Mouse (Mus musculus) MEL (cell line): Measurements from ENCODE around the gene Pemt. TPM values are rescaled to one million over a fixed set of nuclear protein-coding genes. Genes with fewer than 3 reads are reported as not detected.

Experiments
- DNase-seq: peaks from one replicate; pipeline ENCODE4 v3.0.0; 2011; ENCODE audit warnings: low read depth, low spot score
- H3K27ac ChIP-seq: 2 replicates; pipeline ENCODE4 v1.5.1; 2012; ENCODE audit warnings: low read depth, mild to moderate bottlenecking, control low read depth, low read length, moderate library complexity; ENCODE audit not compliant: control insufficient read depth
- H3K27me3 ChIP-seq, 2 experiments: fragments of 150-350 bp in 1 of 2; sonication (generic) in 1 of 2; 2 replicates each; pipeline ENCODE4 v1.6.1; 2012; ENCODE audit warnings: low read length in 2 of 2, mild to moderate bottlenecking in 2 of 2, improper control_type of control experiment in 1 of 2, moderate library complexity in 1 of 2; ENCODE audit not compliant: insufficient read depth in 2 of 2, control insufficient read depth in 1 of 2
- H3K36me3 ChIP-seq, 2 experiments: 2 replicates each; pipeline ENCODE4 v1.6.1; 2012 to 2014; ENCODE audit warnings: low read length in 2 of 2, improper control_type of control experiment in 1 of 2, inconsistent platforms in 1 of 2, mild to moderate bottlenecking in 1 of 2; ENCODE audit not compliant: insufficient read depth in 2 of 2, control insufficient read depth in 1 of 2
- H3K4me1 ChIP-seq, 2 experiments: fragments of 150-350 bp in 1 of 2; sonication (generic) in 1 of 2; 2 replicates each; pipeline ENCODE4 v1.6.1; 2012; ENCODE audit warnings: low read length in 2 of 2, improper control_type of control experiment in 1 of 2, mild to moderate bottlenecking in 1 of 2; ENCODE audit not compliant: insufficient read depth in 2 of 2, control insufficient read depth in 1 of 2
- H3K4me3 ChIP-seq, 2 experiments: fragments of 150-350 bp in 1 of 2; sonication (generic) in 1 of 2; 2 replicates each; pipeline ENCODE4 v1.5.1; 2012; ENCODE audit warnings: low read depth in 2 of 2, low read length in 2 of 2, mild to moderate bottlenecking in 2 of 2, moderate library complexity in 2 of 2, control low read depth in 1 of 2, improper control_type of control experiment in 1 of 2; ENCODE audit not compliant: control insufficient read depth in 1 of 2, insufficient read depth in 1 of 2
- H3K79me2 ChIP-seq: 2 replicates; pipeline ENCODE4 v1.6.1; 2012; ENCODE audit warnings: mild to moderate bottlenecking, low read length, moderate library complexity; ENCODE audit not compliant: control insufficient read depth, poor library complexity, insufficient read depth
- H3K9ac ChIP-seq: 2 replicates; pipeline ENCODE4 v1.6.1; 2012; ENCODE audit warnings: low read depth, mild to moderate bottlenecking, control low read depth, low read length, moderate library complexity; ENCODE audit not compliant: control insufficient read depth, poor library complexity, severe bottlenecking
- H3K9me3 ChIP-seq: fragments of 150-350 bp; sonication (generic); replicated peaks from 2 replicates; pipeline ENCODE4 v1.6.1; 2012; ENCODE audit warnings: mild to moderate bottlenecking, low read length, improper control_type of control experiment, moderate library complexity; ENCODE audit not compliant: insufficient read depth
- CHD2 ChIP-seq: IDR thresholded peaks from 2 replicates; pipeline ENCODE4 v1.6.1; 2011; ENCODE audit warnings: low read length, improper control_type of control experiment
- CTCF ChIP-seq, 3 experiments: IDR thresholded peaks in 2 of 3; conservative IDR thresholded peaks in 1 of 3; 2 replicates each; pipeline ENCODE4 v1.5.1; 2011 to 2012; ENCODE audit warnings: low read length in 3 of 3, low read depth in 2 of 3, mild to moderate bottlenecking in 2 of 3, improper control_type of control experiment in 1 of 3, inconsistent platforms in 1 of 3, mixed read lengths in 1 of 3, moderate library complexity in 1 of 3; ENCODE audit not compliant: control insufficient read depth in 1 of 3, insufficient read depth in 1 of 3, poor library complexity in 1 of 3, severe bottlenecking in 1 of 3
- E2F4 ChIP-seq: IDR thresholded peaks from 2 replicates; pipeline ENCODE4 v1.6.1; 2011; ENCODE audit warnings: low read depth, low read length, improper control_type of control experiment, borderline replicate concordance
- ELF1 ChIP-seq: IDR thresholded peaks from 2 replicates; pipeline ENCODE4 v1.6.1; 2014; ENCODE audit warnings: low read depth, mild to moderate bottlenecking, inconsistent platforms, low read length, improper control_type of control experiment, moderate library complexity
- EP300 ChIP-seq, 2 experiments: IDR thresholded peaks; 2 replicates each; pipeline ENCODE4 v1.6.1; 2011; ENCODE audit warnings: improper control_type of control experiment in 2 of 2, low read length in 2 of 2, low read depth in 1 of 2, mild to moderate bottlenecking in 1 of 2
- ETS1 ChIP-seq: IDR thresholded peaks from 2 replicates; pipeline ENCODE4 v1.6.1; 2012; ENCODE audit warnings: low read depth, mild to moderate bottlenecking, inconsistent platforms, low read length, improper control_type of control experiment, moderate library complexity
- GABPA ChIP-seq: IDR thresholded peaks from 2 replicates; pipeline ENCODE4 v1.6.1; 2012; ENCODE audit warnings: low read depth, mild to moderate bottlenecking, inconsistent platforms, low read length, improper control_type of control experiment, moderate library complexity
- GATA1 ChIP-seq: IDR thresholded peaks from 2 replicates; pipeline ENCODE4 v1.6.1; 2011; ENCODE audit warnings: low read depth, low read length, improper control_type of control experiment
- HCFC1 ChIP-seq: IDR thresholded peaks from 2 replicates; pipeline ENCODE4 v1.6.1; 2012; ENCODE audit warnings: low read depth, mild to moderate bottlenecking, inconsistent platforms, low read length, improper control_type of control experiment, moderate library complexity
- KAT2A ChIP-seq: conservative IDR thresholded peaks from 2 replicates; pipeline ENCODE4 v1.6.1; 2012; ENCODE audit warnings: low read depth, low read length, improper control_type of control experiment, inconsistent platforms
- MAFK ChIP-seq: IDR thresholded peaks from 2 replicates; pipeline ENCODE4 v1.6.1; 2011; ENCODE audit warnings: low read depth, mild to moderate bottlenecking, low read length, improper control_type of control experiment, borderline replicate concordance
- MAX ChIP-seq: IDR thresholded peaks from 2 replicates; pipeline ENCODE4 v1.6.1; 2011; ENCODE audit warnings: low read length, improper control_type of control experiment
- MAZ ChIP-seq: IDR thresholded peaks from 2 replicates; pipeline ENCODE4 v1.6.1; 2012; ENCODE audit warnings: low read depth, mild to moderate bottlenecking, inconsistent platforms, low read length, improper control_type of control experiment
- MXI1 ChIP-seq: IDR thresholded peaks from 2 replicates; pipeline ENCODE4 v1.6.1; 2011; ENCODE audit warnings: mild to moderate bottlenecking, low read depth, low read length, improper control_type of control experiment
- MYC ChIP-seq: IDR thresholded peaks from 2 replicates; pipeline ENCODE4 v1.6.1; 2011; ENCODE audit warnings: low read depth, mild to moderate bottlenecking, low read length, improper control_type of control experiment, moderate library complexity
- NRF1 ChIP-seq: IDR thresholded peaks from 2 replicates; pipeline ENCODE4 v1.6.1; 2014; ENCODE audit warnings: low read depth, mild to moderate bottlenecking, inconsistent platforms, low read length, improper control_type of control experiment, moderate library complexity; ENCODE audit not compliant: poor library complexity, insufficient read depth, severe bottlenecking
- POLR2A ChIP-seq, 2 experiments: IDR thresholded peaks; 2 replicates each; pipeline ENCODE4 v1.6.1; 2011 to 2012; ENCODE audit warnings: low read length in 2 of 2, mild to moderate bottlenecking in 2 of 2, control low read depth in 1 of 2, improper control_type of control experiment in 1 of 2, low read depth in 1 of 2, moderate library complexity in 1 of 2; ENCODE audit not compliant: control insufficient read depth in 1 of 2, insufficient read depth in 1 of 2, poor library complexity in 1 of 2
- POLR2AphosphoS5 ChIP-seq: IDR thresholded peaks from 2 replicates; pipeline ENCODE4 v1.6.1; 2012; ENCODE audit warnings: low read depth, borderline replicate concordance, mild to moderate bottlenecking, inconsistent platforms, low read length, moderate library complexity, mixed read lengths
- RAD21 ChIP-seq: IDR thresholded peaks from 2 replicates; pipeline ENCODE4 v1.6.1; 2011; ENCODE audit warnings: mild to moderate bottlenecking, low read depth, low read length, improper control_type of control experiment
- RCOR1 ChIP-seq: IDR thresholded peaks from 2 replicates; pipeline ENCODE4 v1.6.1; 2012; ENCODE audit warnings: low read depth, mild to moderate bottlenecking, inconsistent platforms, low read length, improper control_type of control experiment
- SIN3A ChIP-seq: IDR thresholded peaks from 2 replicates; pipeline ENCODE4 v1.6.1; 2012; ENCODE audit warnings: low read length, improper control_type of control experiment, inconsistent platforms
- SMC3 ChIP-seq: IDR thresholded peaks from 2 replicates; pipeline ENCODE4 v1.6.1; 2011; ENCODE audit warnings: low read depth, low read length, improper control_type of control experiment
- UBTF ChIP-seq: IDR thresholded peaks from 2 replicates; pipeline ENCODE4 v1.6.1; 2012; ENCODE audit warnings: low read depth, mild to moderate bottlenecking, inconsistent platforms, low read length, improper control_type of control experiment, moderate library complexity, borderline replicate concordance; ENCODE audit not compliant: insufficient read depth
- USF1 ChIP-seq: IDR thresholded peaks from 2 replicates; pipeline ENCODE4 v1.6.1; 2014; ENCODE audit warnings: low read depth, mild to moderate bottlenecking, inconsistent platforms, low read length, improper control_type of control experiment, moderate library complexity
- ZC3H11A ChIP-seq: IDR thresholded peaks from 2 replicates; pipeline ENCODE4 v1.6.1; 2012; ENCODE audit warnings: low read depth, mild to moderate bottlenecking, inconsistent platforms, low read length, improper control_type of control experiment
- ZMIZ1 ChIP-seq: IDR thresholded peaks from 2 replicates; pipeline ENCODE4 v1.6.1; 2012; ENCODE audit warnings: low read depth, mild to moderate bottlenecking, inconsistent platforms, low read length, improper control_type of control experiment, moderate library complexity
- ZNF384 ChIP-seq: IDR thresholded peaks from 2 replicates; pipeline ENCODE4 v1.6.1; 2012; ENCODE audit warnings: low read depth, mild to moderate bottlenecking, inconsistent platforms, low read length, improper control_type of control experiment
- polyA plus RNA-seq, 2 experiments: library from polyadenylated mRNA; stranded (reverse) in 1 of 2; unstranded in 1 of 2; fragments of >175 nt in 1 of 2; fragments of >200 nt in 1 of 2; gene quantifications; 2 replicates each; pipeline versions ENCODE4 v1.2.1 to v1.2.4; 2012; ENCODE audit warnings: low replicate concordance in 2 of 2, low read depth in 1 of 2; ENCODE audit not compliant: insufficient read length in 2 of 2, insufficient read depth in 1 of 2, missing spikeins in 1 of 2
- total RNA-seq: library from RNA; depleted of rRNA; stranded (reverse); fragments of 300-350 nt; gene quantifications from 2 replicates; pipeline ENCODE4 v1.2.3, GENCODE M21; 2012

Gene Pemt
- total and polyA plus RNA-seq, 3 experiments = 26.1 to 27.9 TPM; not detected in 1

GRCm38 (mm10) chr11:60071221-60071620 lies 24.9 kb upstream of the Pemt start:
- H3K27ac ChIP-seq = no peak overlapping the region
- H3K9me3 ChIP-seq = no peaks in the 10 kb centered on the region
- no peak overlapping the region for H3K4me3 ChIP-seq
- no peak for DNase-seq
- no peak overlapping the region for H3K9ac ChIP-seq
- no peaks in the 10 kb centered on the region for H3K79me2 ChIP-seq
- peaks cover 4 to 11% of the 10 kb centered on the region in 2 experiments for H3K4me1 ChIP-seq
- no peaks in the 10 kb centered on the region for H3K27me3 ChIP-seq
- H3K36me3 ChIP-seq = peaks cover 0 to 5% of the 10 kb centered on the region in 2 experiments; a peak in 2 of 4 replicates
- TF ChIP-seq ETS1 (no peak), POLR2AphosphoS5 (no peak), UBTF (no peak), CTCF (IDR thresholded peaks at IDR 0.05 in 2 of 3, conservative IDR thresholded peaks at IDR 0.05 in 1 of 3; ENCODE audit: control insufficient read depth in 1 of 3, insufficient read depth in 1 of 3, low read depth in 2 of 3, low read length in 3 of 3, poor library complexity in 1 of 3, severe bottlenecking in 1 of 3) (no peak), RAD21 (no peak), HCFC1 (no peak), MAZ (no peak), MXI1 (no peak), CHD2 (no peak), MAFK (no peak), ZMIZ1 (no peak)

- Histone ChIP-seq H3K4me3 (no peak overlapping the region), H3K79me2 (no peaks in the 10 kb centered on the region), H3K9me3 (no peaks in the 10 kb centered on the region), H3K27ac (no peak overlapping the region), H3K36me3 (peaks cover 0 to 5% of the 10 kb centered on the region in 2 experiments; a peak in 2 of 4 replicates), H3K27me3 (no peaks in the 10 kb centered on the region), H3K9ac (no peak overlapping the region), H3K4me1 (peaks cover 4 to 11% of the 10 kb centered on the region in 2 experiments)
- peak; percentile 83 for DNase-seq
- no peak for TF ChIP-seq E2F4
- no peak for TF ChIP-seq EP300 (IDR thresholded peaks at IDR 0.05; ENCODE audit: low read depth in 1 of 2, low read length in 2 of 2)
- no peak for TF ChIP-seq ZNF384
- no peak for TF ChIP-seq KAT2A
- TF ChIP-seq CTCF (IDR thresholded peaks at IDR 0.05 in 2 of 3, conservative IDR thresholded peaks at IDR 0.05 in 1 of 3; ENCODE audit: control insufficient read depth in 1 of 3, insufficient read depth in 1 of 3, low read depth in 2 of 3, low read length in 3 of 3, poor library complexity in 1 of 3, severe bottlenecking in 1 of 3) = peak; percentile 74 to 94 (median 87)
- peak; percentile 47 for TF ChIP-seq RAD21
- TF ChIP-seq GATA1 = no peak
- no peak for TF ChIP-seq SIN3A
- TF ChIP-seq MAZ = no peak; the same call in 1 of the 2 replicates
- TF ChIP-seq ELF1 = no peak
- TF ChIP-seq MYC = 0 out of 2 replicates have a peak, but pooled peaks have one; percentile 25
- no peak for TF ChIP-seq HCFC1
- TF ChIP-seq NRF1 = no peak
- peak; percentile 55 for TF ChIP-seq ZC3H11A
- no peak for TF ChIP-seq RCOR1
- TF ChIP-seq MAX = peak; percentile 41; the same call in 1 of the 2 replicates
- TF ChIP-seq GABPA = no peak
- peak; percentile 80 for TF ChIP-seq SMC3
- no peak for TF ChIP-seq POLR2A (IDR thresholded peaks at IDR 0.05; ENCODE audit: control insufficient read depth in 1 of 2, insufficient read depth in 1 of 2, low read depth in 1 of 2, low read length in 2 of 2, poor library complexity in 1 of 2)
- TF ChIP-seq ZMIZ1 = no peak
- TF ChIP-seq USF1 = 0 out of 2 replicates have a peak, but pooled peaks have one; percentile 18
Measured at GRCm38 (mm10) chr11:60070599-60070998, 24.3 kb upstream of the Pemt start.
